Mouse (Mus musculus) megakaryocyte, embryonic 14.5 days (primary cell): ENCODE measurements around the gene Klhl3. TPM values are rescaled to one million over a fixed set of nuclear protein-coding genes. Genes with fewer than 3 reads are reported as not detected.
A peak's percentile ranks its signal among the peaks of the same experiment; 100 is the strongest.

Experiments used
- H3K27me3 ChIP-seq: replicated peaks from 2 replicates; pipeline ENCODE3; 2012; ENCODE audit warnings: inconsistent platforms
- H3K36me3 ChIP-seq: replicated peaks from 2 replicates; pipeline ENCODE3; 2012; ENCODE audit warnings: low read length, inconsistent platforms, mixed read lengths
- H3K4me1 ChIP-seq: 2 replicates; pipeline ENCODE4 v1.6.1; 2012; ENCODE audit warnings: inconsistent platforms
- H3K4me3 ChIP-seq: replicated peaks from 2 replicates; pipeline ENCODE3; 2012; ENCODE audit warnings: moderate library complexity, mild to moderate bottlenecking, inconsistent platforms
- H3K9me3 ChIP-seq: 2 replicates; pipeline ENCODE4 v1.6.1; 2012; ENCODE audit warnings: inconsistent platforms
- FLI1 ChIP-seq: IDR thresholded peaks from 2 replicates; pipeline ENCODE4 v1.6.1; 2012; ENCODE audit warnings: low read length, inconsistent platforms, mixed read lengths
- GATA1 ChIP-seq: IDR thresholded peaks from 3 replicates; pipeline ENCODE4 v1.6.1; 2012; ENCODE audit warnings: mixed read lengths, low read length, inconsistent platforms, borderline replicate concordance
- polyA plus RNA-seq: library from polyadenylated mRNA; stranded (reverse); fragments of >175 nt; gene quantifications from 2 replicates; pipeline ENCODE4 v1.2.3, GENCODE M21; 2012; ENCODE audit warnings: low replicate concordance; ENCODE audit not compliant: insufficient read depth

Gene Klhl3
- polyA plus RNA-seq, 1 experiment, result not detected

DNA sequence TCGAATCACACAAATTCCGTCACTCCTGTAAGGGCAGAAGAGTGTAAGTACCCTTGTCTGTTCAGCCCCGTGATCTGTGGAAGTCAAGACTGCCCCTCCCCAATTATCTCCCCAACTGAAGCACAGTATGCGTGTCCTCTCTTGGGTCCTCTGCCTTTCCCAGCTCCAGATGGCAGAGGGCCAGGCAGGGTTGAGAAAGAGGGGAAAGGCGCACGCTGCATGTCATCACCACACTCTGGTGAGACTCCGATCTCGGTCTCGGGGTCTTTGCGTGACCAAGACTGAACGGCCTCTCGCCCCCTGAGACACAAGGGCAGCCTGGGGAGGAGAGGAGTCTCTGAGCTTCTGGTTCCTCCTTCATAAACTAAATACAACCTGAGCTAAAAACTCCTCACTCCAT is 42.9 kb downstream of the Klhl3 start:
- Histone ChIP-seq H3K4me3 (no peak overlapping the region), H3K9me3 (no peaks in the 10 kb centered on the region), H3K27me3 (peaks cover 53% of the 10 kb centered on the region), H3K36me3 (no peaks in the 10 kb centered on the region), H3K4me1 (peaks cover 22% of the 10 kb centered on the region)
- no peak for TF ChIP-seq FLI1
- no peak for TF ChIP-seq GATA1

DNA sequence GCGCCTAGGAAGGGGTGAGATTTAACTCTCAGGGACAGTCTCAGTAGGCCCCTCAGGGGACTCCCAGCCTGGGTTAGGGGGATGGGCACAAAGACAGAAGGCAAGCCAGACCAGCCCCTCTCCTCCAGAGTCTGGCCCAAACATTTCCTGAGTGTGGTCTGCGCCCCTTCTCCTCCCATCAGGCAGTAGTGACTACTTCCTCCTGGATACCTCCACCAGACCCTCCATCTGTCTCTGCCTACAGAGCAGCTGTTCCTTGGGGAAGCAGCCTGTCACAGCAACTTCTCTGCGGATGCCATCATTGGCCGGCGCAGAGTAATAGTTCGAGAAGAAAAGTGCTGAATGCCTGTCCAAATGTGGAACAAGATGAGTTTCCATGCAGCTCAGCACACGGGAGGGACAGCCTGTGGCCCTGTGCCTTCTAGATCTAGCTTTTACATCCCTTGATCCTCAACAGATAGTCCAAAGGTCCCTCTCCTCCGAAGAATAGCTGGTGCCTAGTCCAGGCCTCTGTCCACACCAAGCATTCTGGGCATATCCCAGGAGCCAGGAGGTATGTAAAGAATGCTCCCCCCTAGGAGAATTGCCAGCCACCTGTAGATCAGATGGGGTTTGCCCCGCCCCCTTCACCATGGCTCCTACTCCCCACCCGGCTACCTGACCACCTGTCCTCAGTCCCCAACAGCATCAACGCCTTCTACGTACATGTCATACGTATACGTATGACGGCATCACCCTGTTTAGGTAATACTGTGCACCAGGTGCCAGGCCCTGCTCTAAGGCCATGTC is 44.8 kb downstream of the Klhl3 start:
- peaks cover 22% of the 10 kb centered on the region for H3K4me1 ChIP-seq
- TF ChIP-seq FLI1, result no peak
- TF ChIP-seq GATA1, result no peak
- no peaks in the 10 kb centered on the region for H3K36me3 ChIP-seq
- no peaks in the 10 kb centered on the region for H3K9me3 ChIP-seq
- H3K4me3 ChIP-seq, result no peak overlapping the region
- peaks cover 51% of the 10 kb centered on the region for H3K27me3 ChIP-seq

DNA sequence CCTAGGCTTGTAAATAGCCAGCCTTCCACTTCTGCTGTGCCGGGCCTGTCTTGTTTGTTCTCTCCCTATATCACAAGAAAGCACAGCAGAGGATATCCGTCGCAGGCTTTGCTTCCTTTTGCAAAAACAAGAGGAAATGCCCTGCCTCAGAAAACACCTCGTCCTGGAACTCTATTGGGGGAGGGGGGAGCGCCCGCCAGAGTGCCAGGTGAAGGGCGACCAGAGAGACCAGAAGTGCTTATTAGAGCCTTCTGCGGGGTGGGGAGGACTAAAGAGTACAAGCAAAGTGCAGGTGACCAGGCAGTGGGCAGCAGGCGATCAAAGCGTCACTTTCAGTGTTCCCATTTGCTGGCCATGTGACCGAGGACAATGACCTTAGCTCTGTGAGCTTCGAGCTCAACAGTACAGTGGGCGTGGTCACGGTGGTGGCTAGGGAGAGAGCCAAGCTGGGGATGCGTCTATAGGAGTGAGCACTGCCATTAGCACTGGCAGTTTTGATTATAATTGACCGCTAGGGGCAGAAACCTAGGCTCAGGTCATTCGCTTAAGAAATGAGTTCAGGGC is 45.8 kb downstream of the Klhl3 start:
- Histone ChIP-seq H3K4me1 (peaks cover 22% of the 10 kb centered on the region), H3K4me3 (peak overlapping the region; percentile 87), H3K27me3 (peaks cover 51% of the 10 kb centered on the region), H3K9me3 (no peaks in the 10 kb centered on the region), H3K36me3 (no peaks in the 10 kb centered on the region)
- TF ChIP-seq FLI1, result no peak
- TF ChIP-seq GATA1, result no peak

DNA sequence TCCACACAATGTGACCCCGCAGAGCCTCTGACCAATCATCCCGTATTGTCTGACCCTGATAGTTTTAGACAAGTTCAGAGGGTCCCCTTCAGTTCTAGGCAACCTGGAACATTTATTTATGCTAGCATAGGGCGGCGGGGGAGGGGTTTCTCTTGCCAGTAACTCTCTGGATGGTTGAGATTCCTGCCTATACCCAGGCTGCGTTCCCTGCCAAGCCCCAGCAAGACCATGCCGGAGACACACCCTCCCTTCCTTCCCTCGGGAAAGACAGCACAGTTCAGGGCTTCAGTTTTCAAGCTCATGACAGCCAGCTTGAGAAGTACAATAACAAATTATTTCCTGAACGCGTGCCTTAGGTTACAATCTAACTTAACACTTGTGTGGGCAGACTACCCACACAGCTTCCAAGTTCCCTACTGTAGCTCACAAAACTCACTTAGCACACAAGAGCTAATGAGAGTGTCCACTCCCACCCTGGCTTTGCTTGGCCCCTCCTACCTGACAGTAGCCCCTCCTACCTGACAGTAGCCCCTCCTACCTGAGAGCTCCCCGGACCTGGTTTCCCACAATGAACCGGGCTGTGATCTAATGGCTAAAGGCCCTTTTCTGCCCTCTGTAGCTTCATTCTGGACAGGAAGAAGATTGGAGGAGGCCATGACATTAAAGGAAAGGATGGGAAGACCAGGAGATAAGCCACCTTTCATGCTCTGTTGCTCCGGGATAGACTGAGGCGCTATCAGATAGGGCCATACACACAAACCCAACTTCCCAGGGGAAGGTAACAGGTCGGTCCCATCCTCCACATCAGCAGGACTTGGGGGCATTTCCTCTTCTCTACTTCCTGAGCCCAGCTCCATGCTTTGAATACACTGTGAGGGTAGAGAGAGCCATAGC is 46.6 kb downstream of the Klhl3 start:
- Histone ChIP-seq H3K4me1 (peaks cover 22% of the 10 kb centered on the region), H3K27me3 (peaks cover 54% of the 10 kb centered on the region), H3K4me3 (peak overlapping the region; percentile 87)

DNA sequence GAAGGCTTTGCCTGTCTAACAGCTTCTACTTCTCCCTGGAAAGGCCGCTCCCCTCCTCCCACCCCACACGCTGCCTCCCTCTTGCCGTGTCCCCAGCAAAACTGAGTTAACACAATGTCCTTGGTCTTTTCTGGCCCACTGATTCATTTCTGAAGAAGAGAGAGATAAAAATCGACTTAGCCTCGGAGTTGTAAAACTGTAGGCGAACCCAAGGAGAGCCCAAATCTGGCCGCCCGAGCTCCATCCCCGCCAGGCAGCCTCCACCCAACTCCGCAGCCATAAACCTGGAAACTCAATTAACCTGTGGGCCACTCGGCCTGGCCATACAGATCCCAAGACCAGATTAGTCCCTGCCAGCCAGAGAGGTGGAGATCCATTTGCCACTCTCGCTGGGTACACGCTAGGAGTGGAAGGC is 47.3 kb downstream of the Klhl3 start:
- H3K9me3 ChIP-seq, result no peaks in the 10 kb centered on the region
- no peak for TF ChIP-seq GATA1
- no peak for TF ChIP-seq FLI1

More for the DNA sequence above, 46.6 kb downstream of the Klhl3 start:
- no peaks in the 10 kb centered on the region for H3K9me3 ChIP-seq
- TF ChIP-seq GATA1 (no peak), FLI1 (no peak)
- H3K36me3 ChIP-seq, result no peaks in the 10 kb centered on the region

DNA sequence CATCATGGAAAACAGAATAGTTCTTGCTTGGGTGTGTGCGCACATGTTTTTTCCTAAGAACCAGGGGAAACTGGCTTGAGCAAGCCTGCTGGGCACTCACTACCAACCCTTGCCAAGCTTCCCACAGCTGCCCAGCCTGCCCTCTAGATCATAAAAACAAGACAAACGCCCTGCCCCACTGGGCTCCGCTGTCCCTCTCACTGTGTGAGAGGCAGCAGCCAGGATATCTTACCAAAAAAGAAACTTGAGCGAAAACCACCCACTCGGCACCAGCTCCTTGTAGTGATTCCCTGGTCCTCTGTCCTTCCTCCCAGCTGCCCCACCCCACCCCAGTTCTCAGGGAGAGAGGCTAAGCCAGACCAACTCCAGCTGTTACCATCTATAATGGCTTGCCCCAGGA is 48.1 kb downstream of the Klhl3 start:
- H3K4me3 ChIP-seq, result no peak overlapping the region
- no peaks in the 10 kb centered on the region for H3K9me3 ChIP-seq
- H3K36me3 ChIP-seq, result no peaks in the 10 kb centered on the region
- no peak for TF ChIP-seq FLI1
- TF ChIP-seq GATA1, result no peak
- H3K4me1 ChIP-seq, result peaks cover 22% of the 10 kb centered on the region
- peaks cover 53% of the 10 kb centered on the region for H3K27me3 ChIP-seq

More for the DNA sequence above, 47.3 kb downstream of the Klhl3 start:
- Histone ChIP-seq H3K4me1 (peaks cover 22% of the 10 kb centered on the region), H3K36me3 (no peaks in the 10 kb centered on the region), H3K4me3 (no peak overlapping the region), H3K27me3 (peaks cover 52% of the 10 kb centered on the region)

DNA sequence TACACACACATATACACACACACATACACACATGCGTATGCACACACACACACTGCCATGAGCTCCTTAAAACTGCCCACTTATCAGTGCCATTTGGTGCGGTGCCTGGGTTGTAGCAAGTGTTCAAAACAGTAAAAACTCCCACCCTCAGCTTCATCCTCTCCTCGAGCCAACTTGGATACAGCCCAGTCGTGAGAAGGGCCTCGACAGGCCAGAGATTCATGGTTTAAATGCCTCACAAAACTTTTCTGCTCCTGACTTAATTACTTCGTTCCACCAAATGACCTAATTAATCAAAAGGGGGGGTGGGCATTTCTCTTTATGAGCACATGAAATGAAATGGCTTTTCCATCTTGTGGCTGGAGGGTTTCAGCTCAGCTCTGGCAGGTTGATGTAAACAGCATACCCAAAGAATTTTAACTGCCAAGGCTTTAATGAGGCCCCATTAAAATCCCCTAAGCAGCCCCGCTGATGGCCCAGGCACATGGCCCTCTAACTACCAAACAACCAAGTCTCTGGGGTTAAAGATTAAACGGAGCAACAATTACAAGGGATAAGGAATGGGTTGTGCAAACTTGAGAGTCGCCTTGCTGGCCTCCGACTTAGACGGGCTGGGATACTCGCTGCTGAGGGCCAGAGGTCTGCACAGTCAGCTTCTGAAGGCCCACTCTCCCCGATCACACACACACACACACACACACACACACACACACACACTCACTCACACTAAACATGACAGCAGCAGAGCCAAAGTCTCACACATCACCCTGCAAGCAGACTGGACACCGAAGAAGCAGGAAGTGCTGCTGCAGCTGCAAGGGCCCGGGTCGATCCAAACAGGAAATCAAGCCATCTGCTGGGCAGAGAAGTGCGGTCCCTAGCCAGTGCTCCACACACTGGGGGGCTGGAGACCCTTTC is 55.2 kb downstream of the Klhl3 start:
- peaks cover 14% of the 10 kb centered on the region for H3K27me3 ChIP-seq
- peaks cover 4% of the 10 kb centered on the region; the same call in 1 of the 2 replicates for H3K4me1 ChIP-seq
- peak overlapping the region; percentile 7 for H3K4me3 ChIP-seq
- TF ChIP-seq GATA1 (no peak), FLI1 (no peak)
- H3K36me3 ChIP-seq, result no peaks in the 10 kb centered on the region
- H3K9me3 ChIP-seq, result peaks cover 30% of the 10 kb centered on the region

DNA sequence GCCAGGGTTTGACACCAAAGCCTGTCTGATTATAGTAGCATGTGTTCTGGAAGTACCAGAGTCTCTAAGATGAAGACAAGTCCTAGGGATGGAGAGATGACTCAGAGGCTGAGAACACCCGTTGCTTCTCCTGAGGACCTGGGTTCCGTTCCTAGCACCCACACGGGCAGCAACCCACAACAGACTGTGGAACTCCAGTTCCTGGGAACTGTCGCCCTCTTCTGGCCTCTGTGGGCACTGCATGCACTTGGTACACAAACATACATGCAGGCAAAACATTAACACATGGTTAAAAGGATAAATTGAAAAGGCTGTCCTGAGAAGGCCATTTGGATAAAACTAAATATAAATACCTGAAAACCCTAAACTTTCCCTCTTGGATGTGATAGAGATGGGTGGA is 56.8 kb downstream of the Klhl3 start:
- Histone ChIP-seq H3K4me1 (peaks cover 4% of the 10 kb centered on the region; the same call in 1 of the 2 replicates), H3K9me3 (peaks cover 39% of the 10 kb centered on the region), H3K4me3 (no peak overlapping the region), H3K36me3 (no peaks in the 10 kb centered on the region), H3K27me3 (peaks cover 7% of the 10 kb centered on the region)
- TF ChIP-seq GATA1 (no peak), FLI1 (no peak)

DNA sequence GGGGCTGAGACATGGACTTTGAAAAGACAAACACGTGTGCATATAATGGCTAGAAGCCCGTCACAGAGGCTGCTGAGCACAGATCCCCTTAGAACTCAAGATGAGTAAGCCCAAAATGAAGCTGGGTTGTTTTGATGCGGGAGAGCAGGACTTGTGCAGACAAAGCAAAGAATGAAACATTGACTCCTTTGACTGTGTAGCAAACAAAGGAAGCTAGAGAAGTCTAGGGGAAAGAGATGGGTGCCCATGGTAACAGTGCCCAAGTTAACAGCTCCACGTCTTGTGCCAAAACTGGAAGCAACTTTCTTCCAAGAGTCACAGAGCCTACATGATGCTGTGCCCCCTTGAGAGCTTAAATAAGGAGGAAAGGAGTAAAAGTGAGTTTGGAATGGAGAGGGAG is 59.8 kb downstream of the Klhl3 start:
- TF ChIP-seq FLI1, result no peak
- no peak for TF ChIP-seq GATA1
- Histone ChIP-seq H3K4me1 (peaks cover 3% of the 10 kb centered on the region; the same call in 1 of the 2 replicates), H3K4me3 (no peak overlapping the region), H3K36me3 (no peaks in the 10 kb centered on the region), H3K27me3 (no peaks in the 10 kb centered on the region), H3K9me3 (peaks cover 39% of the 10 kb centered on the region)
